Mouse (Mus musculus): ENCODE data around the gene Camk2g. TPM values are rescaled to one million over a fixed set of nuclear protein-coding genes. Genes with fewer than 3 reads are reported as not detected.

Gene Camk2g
- total RNA-seq, 2 experiments from 2014 or later, result 50.4 to 59.5 TPM

DNA sequence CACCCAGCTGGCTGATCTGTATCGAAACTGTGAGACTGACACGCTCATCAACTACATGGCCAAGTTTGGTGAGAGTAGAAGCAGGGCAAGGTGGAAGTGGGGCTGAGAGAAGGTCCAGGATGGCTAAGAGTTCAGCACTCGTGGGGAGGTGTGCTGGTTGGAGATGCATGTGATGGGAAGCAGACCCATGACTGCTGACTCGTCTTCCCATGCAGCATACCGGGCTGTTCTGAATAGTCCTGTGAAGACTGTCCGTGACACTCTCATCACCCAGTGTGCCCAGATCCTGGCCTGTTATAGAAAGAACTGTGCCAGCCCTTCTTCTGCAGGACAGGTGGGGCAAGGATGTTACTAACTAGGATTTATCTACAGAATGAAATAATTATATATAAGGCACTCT is 102.1 kb downstream of the Camk2g start:
- no peak for DNase-seq (ENCODE audit: low spot score)
- intact Hi-C loops (cut with DNase I), result loop anchor here (2.0 kb wide), 1 partner anchor 17 kb away; the partner anchor contains the start of gene Sec24c

DNA sequence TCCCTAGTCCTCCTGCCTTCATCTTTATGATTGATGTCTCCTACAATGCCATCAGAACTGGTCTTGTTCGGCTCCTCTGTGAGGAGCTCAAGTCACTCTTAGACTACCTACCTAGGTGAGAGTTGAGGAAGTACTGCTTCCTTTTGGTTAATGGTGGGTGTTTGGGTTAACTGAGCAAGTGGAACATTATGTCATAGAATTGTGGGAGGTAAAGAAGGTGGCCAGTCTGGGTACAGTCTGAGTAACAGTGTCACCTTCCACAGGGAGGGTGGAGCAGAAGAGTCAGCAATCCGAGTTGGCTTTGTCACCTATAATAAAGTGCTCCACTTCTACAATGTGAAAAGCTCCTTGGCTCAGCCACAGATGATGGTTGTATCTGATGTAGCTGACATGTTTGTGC is 104.9 kb downstream of the Camk2g start:
- intact Hi-C loops (cut with DNase I), result no loop called here
- no peak for DNase-seq (ENCODE audit: low spot score)

DNA sequence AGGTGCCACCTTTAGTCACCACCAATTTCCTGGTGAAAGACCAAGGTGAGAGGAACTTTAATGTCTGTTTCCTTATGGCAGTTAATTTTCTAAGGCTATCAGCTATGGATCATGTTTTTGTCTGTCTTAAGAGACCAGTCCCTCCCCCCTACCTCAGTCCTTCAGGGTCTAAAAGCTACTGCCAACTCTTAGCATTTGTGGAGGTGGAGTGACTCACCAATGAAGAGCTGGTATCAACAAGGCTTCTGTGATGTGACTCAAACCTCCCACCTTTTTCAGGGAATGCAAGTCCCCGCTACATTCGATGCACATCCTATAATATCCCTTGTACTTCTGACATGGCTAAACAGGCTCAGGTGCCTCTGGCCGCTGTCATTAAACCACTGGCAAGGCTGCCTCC is 107.3 kb downstream of the Camk2g start:
- DNase-seq (ENCODE audit: low spot score), result no peak
- intact Hi-C loops (cut with DNase I), result no loop called here

Small RNA genes within 50 kb of the gene (microRNA-seq; reads per million reads assigned to microRNA genes)
- gene Mir6946, result 1.1 reads per million

Other genes starting within 250 kb of the Camk2g start
- gene Ppp3cb, start 247.5 kb downstream of the Camk2g start, total RNA-seq (2021), result 10 to 100 TPM; 62.4 to 64.3 TPM
- 10 to 100 TPM; 16.6 to 17.6 TPM for gene Usp54, start 153.0 kb downstream of the Camk2g start, total RNA-seq (2021)
- under 1 TPM; 0.39 to 0.67 TPM for gene Myoz1, start 137.5 kb downstream of the Camk2g start, total RNA-seq (2021)
- 100 to 1,000 TPM; 128 to 138 TPM for gene Synpo2l, start 125.7 kb downstream of the Camk2g start, total RNA-seq (2021)
- gene Sec24c, start 119.8 kb downstream of the Camk2g start, total RNA-seq (2021), result 100 to 1,000 TPM in 1 of 2 experiments, 10 to 100 TPM in 1; 96.8 to 107 TPM
- 1 to 10 TPM; 6.0 to 7.4 TPM for gene Fut11, start 99.1 kb downstream of the Camk2g start, total RNA-seq (2021)
- 100 to 1,000 TPM; 120 to 126 TPM for gene Chchd1, start 91.1 kb downstream of the Camk2g start, total RNA-seq (2021)
- gene Zswim8, start 86.5 kb downstream of the Camk2g start, total RNA-seq (2021), result 10 to 100 TPM; 46.6 to 47.6 TPM
- 10 to 100 TPM; 10.0 to 12.6 TPM for gene Ndst2, start 59.5 kb downstream of the Camk2g start, total RNA-seq (2021)
- 1 to 10 TPM; 4.5 to 4.6 TPM for gene Plau, start 42.6 kb upstream of the Camk2g start, total RNA-seq (2021)
- 100 to 1,000 TPM; 126 to 132 TPM for gene Vcl, start 135.3 kb upstream of the Camk2g start, total RNA-seq (2021)

Data from heart, postnatal 25 days (tissue).